Mouse (Mus musculus): ENCODE results near the gene Idh1.

DNA sequence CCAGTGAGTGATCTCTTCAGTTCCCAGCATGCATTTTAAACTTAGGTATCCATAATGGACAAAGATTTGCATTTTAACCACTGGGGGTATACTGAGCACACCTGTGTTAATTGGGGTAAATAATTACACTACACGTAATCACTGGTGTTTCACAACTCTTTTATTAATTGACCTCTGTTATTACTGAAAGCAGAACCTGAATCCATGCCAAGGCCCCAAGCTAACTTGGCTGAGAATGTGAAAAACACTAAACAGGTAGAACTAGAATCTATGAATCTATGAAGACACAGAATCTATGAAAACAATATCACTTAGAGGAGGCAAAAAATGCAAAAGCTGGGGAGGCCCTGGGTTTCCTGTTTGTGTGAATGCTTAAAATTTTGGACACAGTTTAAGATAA lies 18.8 kb downstream of the Idh1 start:
- TF ChIP-seq CTCF (IDR thresholded peaks at IDR 0.05; ENCODE audit: low read depth) (no peak), EP300 (IDR thresholded peaks at IDR 0.05; ENCODE audit: low read depth) (no peak)

Data from liver, postnatal 0 days (tissue).